Mouse (Mus musculus) Patski (cell line): ENCODE measurements at regions not wholly inside any gene's neighbourhood (a gene's known extent, or its start where the extent isn't known, plus 50 kb on each side); places are given as distances from the start of the nearest gene placed in this dataset.
"Not testable (repeated sequence)": the region's sequence is repeated elsewhere in the genome, so short reads cannot be mapped to it uniquely, and the experiment has no call there.

Experiments
- ATAC-seq: fragments of 100-300 bp; one replicate; pipeline ENCODE4 v1.8.0; 2021
- CTCF ChIA-PET: fragments of 350-600 bp; sonication (Branson Sonifier 250); formaldehyde crosslinking; loops from one replicate; lab custom pipeline; 2022; ENCODE audit warnings: inconsistent platforms; lab: Charles Lee
- POLR2A ChIA-PET: fragments of 350-600 bp; sonication (Branson Sonifier 250); formaldehyde crosslinking; loops from one replicate; lab custom pipeline; 2022; ENCODE audit warnings: antibody characterized with exemption, inconsistent platforms; lab: Charles Lee
- DNase-seq: peaks from one replicate; pipeline ENCODE4 v3.0.0-alpha.2; 2011; ENCODE audit warnings: low read depth, low spot score
- H3K27me3 ChIP-seq: fragments of 371-371 bp; one replicate; pipeline ENCODE4 v1.5.1; 2021
- CTCF ChIP-seq: fragments of 100-300 bp; IDR thresholded peaks from one replicate; pipeline ENCODE4 v1.5.1; 2021
- in situ Hi-C: fragments of 300-500 bp; cut with MboI; formaldehyde crosslinking; loops from 3 replicates; pipeline ENCODE4 v1.11.1; 2018; ENCODE audit warnings: low pct_unique_long_range_greater_than_20kb, mixed read lengths

GRCm38 (mm10) chr4:153620871-153621270 lies 138.3 kb upstream of the Ajap1 start:
- no peaks in the 10 kb centered on the region for H3K27me3 ChIP-seq
- in situ Hi-C loops = no loop called here
- TF ChIP-seq CTCF = no peak
- CTCF ChIA-PET = no interaction called here
- DNase-seq = no peak
- no peak for ATAC-seq
- POLR2A ChIA-PET = no interaction called here

- TF ChIP-seq CTCF = no peak
- DNase-seq = no peak
- no peak for ATAC-seq
- ChIA-PET POLR2A (no interaction called here), CTCF (no interaction called here)
- in situ Hi-C loops = no loop called here
- no peaks in the 10 kb centered on the region for H3K27me3 ChIP-seq
Observed at GRCm38 (mm10) chr4:153631161-153631560, 148.6 kb upstream of the Ajap1 start.

GRCm38 (mm10) chr4:153632056-153632455 lies 149.4 kb upstream of the Ajap1 start:
- POLR2A ChIA-PET = no interaction called here

GRCm38 (mm10) chr4:153632551-153632950 lies 149.9 kb upstream of the Ajap1 start:
- ATAC-seq (no peak), DNase-seq (no peak)
- TF ChIP-seq CTCF = no peak
- H3K27me3 ChIP-seq = no peaks in the 10 kb centered on the region
- in situ Hi-C loops = no loop called here
- POLR2A ChIA-PET = no interaction called here
- CTCF ChIA-PET = no interaction called here

More at GRCm38 (mm10) chr4:153632056-153632455, 149.4 kb upstream of the Ajap1 start:
- CTCF ChIA-PET = no interaction called here
- DNase-seq (no peak), ATAC-seq (no peak)
- TF ChIP-seq CTCF = no peak
- in situ Hi-C loops = no loop called here
- no peaks in the 10 kb centered on the region for H3K27me3 ChIP-seq

GRCm38 (mm10) chr4:153633260-153633659 lies 150.6 kb upstream of the Ajap1 start:
- H3K27me3 ChIP-seq = no peaks in the 10 kb centered on the region
- ChIA-PET CTCF (no interaction called here), POLR2A (no interaction called here)
- TF ChIP-seq CTCF = no peak
- no peak for ATAC-seq
- in situ Hi-C loops = no loop called here
- no peak for DNase-seq

- CTCF ChIA-PET = no interaction called here
- ATAC-seq (no peak), DNase-seq (no peak)
- in situ Hi-C loops = no loop called here
- no peak for TF ChIP-seq CTCF
- no peaks in the 10 kb centered on the region for H3K27me3 ChIP-seq
- POLR2A ChIA-PET = no interaction called here
Observed at GRCm38 (mm10) chr4:153634221-153634881, 151.7 kb upstream of the Ajap1 start.

- in situ Hi-C loops = no loop called here
- CTCF ChIA-PET = no interaction called here
Observed at GRCm38 (mm10) chr4:153637989-153638388, 155.4 kb upstream of the Ajap1 start.

GRCm38 (mm10) chr4:153651849-153652248 lies 169.2 kb upstream of the Ajap1 start:
- in situ Hi-C loops = no loop called here
- no peak for TF ChIP-seq CTCF
- H3K27me3 ChIP-seq = no peaks in the 10 kb centered on the region
- ATAC-seq (no peak), DNase-seq (no peak)
- ChIA-PET CTCF (no interaction called here), POLR2A (no interaction called here)

More at GRCm38 (mm10) chr4:153637989-153638388, 155.4 kb upstream of the Ajap1 start:
- DNase-seq (no peak), ATAC-seq (no peak)
- no peak for TF ChIP-seq CTCF
- no peaks in the 10 kb centered on the region for H3K27me3 ChIP-seq
- POLR2A ChIA-PET = no interaction called here

- ChIA-PET POLR2A (no interaction called here), CTCF (no interaction called here)
- H3K27me3 ChIP-seq = no peaks in the 10 kb centered on the region
- no peak for TF ChIP-seq CTCF
- in situ Hi-C loops = no loop called here
- ATAC-seq (no peak), DNase-seq (no peak)
Observed at GRCm38 (mm10) chr4:153652841-153653240, 170.2 kb upstream of the Ajap1 start.

- in situ Hi-C loops = no loop called here
- no peaks in the 10 kb centered on the region for H3K27me3 ChIP-seq
- no peak for TF ChIP-seq CTCF
- ChIA-PET CTCF (no interaction called here), POLR2A (no interaction called here)
- DNase-seq (no peak), ATAC-seq (no peak)
Observed at GRCm38 (mm10) chr4:153662731-153663130, 180.1 kb upstream of the Ajap1 start.

GRCm38 (mm10) chr4:153666626-153667236 lies 184.1 kb upstream of the Ajap1 start:
- H3K27me3 ChIP-seq, POLR2A ChIA-PET, ATAC-seq, DNase-seq, CTCF ChIA-PET, in situ Hi-C loops: not testable (repeated sequence)
